Mouse (Mus musculus) heart, postnatal 4 days (tissue): Measurements from ENCODE around the gene Dennd2a. TPM values are rescaled to one million over a fixed set of nuclear protein-coding genes. Genes with fewer than 3 reads are reported as not detected.
"Not testable (repeated sequence)": the region's sequence is repeated elsewhere in the genome, so short reads cannot be mapped to it uniquely, and the experiment has no call there.

Experiments used
- DNase-seq: peaks from one replicate; pipeline ENCODE4 v3.0.0; 2021
- total RNA-seq, 2 experiments: library from RNA; stranded (reverse); gene quantifications; 2 replicates each; pipeline ENCODE4 v1.2.3; 2021

Dennd2a gene
- total RNA-seq, 2 experiments from 2014 or later, result 26.1 to 27.5 TPM

GRCm38 (mm10) chr6:39416654-39417053, 141.0 kb downstream of the Dennd2a start:
- DNase-seq, result not testable (repeated sequence)

GRCm38 (mm10) chr6:39415762-39416161, 141.9 kb downstream of the Dennd2a start:
- DNase-seq, result peak; percentile 76

GRCm38 (mm10) chr6:39414106-39414505, 143.6 kb downstream of the Dennd2a start:
- DNase-seq, result no peak

Other genes with a start within 250 kb of the Dennd2a start
- gene Slc37a3, start 180.2 kb downstream of the Dennd2a start, total RNA-seq, result 10 to 100 TPM; 27.9 to 34.3 TPM
- under 1 TPM; 0.17 to 0.23 TPM for gene Rab19, start 176.7 kb downstream of the Dennd2a start, total RNA-seq
- gene Mkrn1, start 137.4 kb downstream of the Dennd2a start, total RNA-seq, result 10 to 100 TPM; 47.3 to 84.9 TPM
- gene Adck2, start 16.0 kb upstream of the Dennd2a start, total RNA-seq, result 10 to 100 TPM; 15.9 to 16.6 TPM
- not detected for gene Gm42420, start 27.9 kb upstream of the Dennd2a start, total RNA-seq
- 100 to 1,000 TPM; 406 to 449 TPM for gene Ndufb2, start 34.7 kb upstream of the Dennd2a start, total RNA-seq
- gene Braf, start 167.6 kb upstream of the Dennd2a start, total RNA-seq, result 10 to 100 TPM; 22.3 to 23.0 TPM